Mouse (Mus musculus): ENCODE measurements around the gene Slc22a23.

Slc22a23 gene

GRCm38 (mm10) chr13:34344376-34345127, 430 bp downstream of the Slc22a23 start:
- no peak for DNase-seq (ENCODE audit: extremely low spot score, low read depth, low spot score)

- no peak for DNase-seq (ENCODE audit: extremely low spot score, low read depth, low spot score)
Observed at GRCm38 (mm10) chr13:34343719-34344375, 1.1 kb downstream of the Slc22a23 start.

GRCm38 (mm10) chr13:34342286-34342890, 2.6 kb downstream of the Slc22a23 start:
- no peak for DNase-seq (ENCODE audit: extremely low spot score, low read depth, low spot score)

- no peak for DNase-seq (ENCODE audit: extremely low spot score, low read depth, low spot score)
Observed at GRCm38 (mm10) chr13:34336895-34337294, 8.1 kb downstream of the Slc22a23 start.

GRCm38 (mm10) chr13:34334847-34335246, 10.1 kb downstream of the Slc22a23 start:
- DNase-seq (ENCODE audit: extremely low spot score, low read depth, low spot score), result no peak

GRCm38 (mm10) chr13:34332762-34333161, 12.2 kb downstream of the Slc22a23 start:
- no peak for DNase-seq (ENCODE audit: extremely low spot score, low read depth, low spot score)

- DNase-seq (ENCODE audit: extremely low spot score, low read depth, low spot score), result no peak
Observed at GRCm38 (mm10) chr13:34331399-34332186, 13.4 kb downstream of the Slc22a23 start.

- DNase-seq (ENCODE audit: extremely low spot score, low read depth, low spot score), result no peak
Observed at GRCm38 (mm10) chr13:34329589-34329988, 15.4 kb downstream of the Slc22a23 start.

- DNase-seq (ENCODE audit: extremely low spot score, low read depth, low spot score), result no peak
Observed at GRCm38 (mm10) chr13:34326992-34327391, 18.0 kb downstream of the Slc22a23 start.

GRCm38 (mm10) chr13:34323361-34323760, 21.6 kb downstream of the Slc22a23 start:
- DNase-seq (ENCODE audit: extremely low spot score, low read depth, low spot score), result no peak

GRCm38 (mm10) chr13:34320482-34320881, 24.5 kb downstream of the Slc22a23 start:
- DNase-seq (ENCODE audit: extremely low spot score, low read depth, low spot score), result no peak

GRCm38 (mm10) chr13:34317051-34317450, 27.9 kb downstream of the Slc22a23 start:
- DNase-seq (ENCODE audit: extremely low spot score, low read depth, low spot score), result no peak

GRCm38 (mm10) chr13:34316511-34316910, 28.5 kb downstream of the Slc22a23 start:
- no peak for DNase-seq (ENCODE audit: extremely low spot score, low read depth, low spot score)

- DNase-seq (ENCODE audit: extremely low spot score, low read depth, low spot score), result no peak
Observed at GRCm38 (mm10) chr13:34313033-34313491, 31.9 kb downstream of the Slc22a23 start.

- no peak for DNase-seq (ENCODE audit: extremely low spot score, low read depth, low spot score)
Observed at GRCm38 (mm10) chr13:34312346-34313002, 32.5 kb downstream of the Slc22a23 start.

GRCm38 (mm10) chr13:34311593-34311992, 33.4 kb downstream of the Slc22a23 start:
- DNase-seq (ENCODE audit: extremely low spot score, low read depth, low spot score), result no peak

- no peak for DNase-seq (ENCODE audit: extremely low spot score, low read depth, low spot score)
Observed at GRCm38 (mm10) chr13:34308604-34308927, 36.4 kb downstream of the Slc22a23 start.

GRCm38 (mm10) chr13:34307696-34308603, 37.0 kb downstream of the Slc22a23 start:
- DNase-seq (ENCODE audit: extremely low spot score, low read depth, low spot score), result no peak

- DNase-seq (ENCODE audit: extremely low spot score, low read depth, low spot score), result no peak
Observed at GRCm38 (mm10) chr13:34305964-34306671, 38.9 kb downstream of the Slc22a23 start.

Measured in hindlimb bud, embryonic 11.5 days (tissue).